Mouse (Mus musculus) megakaryocyte, adult 5-6 weeks (primary cell): Measurements from ENCODE around the gene Tada1. TPM values are rescaled to one million over a fixed set of nuclear protein-coding genes. Genes with fewer than 3 reads are reported as not detected.

Experiments used
- ATAC-seq: 2 replicates; pipeline ENCODE4 v1.8.0; 2016; ENCODE audit warnings: mild to moderate bottlenecking, inconsistent platforms; ENCODE audit not compliant: poor library complexity, severe bottlenecking
- total RNA-seq, 2 experiments: library from RNA; stranded (forward) in 1 of 2; stranded (reverse) in 1 of 2; fragments of 153-499, 151-499 nt in 1 of 2; fragments of 221-1000, 200-1000 nt in 1 of 2; gene quantifications; 2 replicates each; pipeline versions ENCODE4 v1.2.3 to v1.2.4; 2015 to 2017

The Tada1 gene
- total RNA-seq, 2 experiments from 2014 or later: 29.4 to 47.3 TPM

DNA sequence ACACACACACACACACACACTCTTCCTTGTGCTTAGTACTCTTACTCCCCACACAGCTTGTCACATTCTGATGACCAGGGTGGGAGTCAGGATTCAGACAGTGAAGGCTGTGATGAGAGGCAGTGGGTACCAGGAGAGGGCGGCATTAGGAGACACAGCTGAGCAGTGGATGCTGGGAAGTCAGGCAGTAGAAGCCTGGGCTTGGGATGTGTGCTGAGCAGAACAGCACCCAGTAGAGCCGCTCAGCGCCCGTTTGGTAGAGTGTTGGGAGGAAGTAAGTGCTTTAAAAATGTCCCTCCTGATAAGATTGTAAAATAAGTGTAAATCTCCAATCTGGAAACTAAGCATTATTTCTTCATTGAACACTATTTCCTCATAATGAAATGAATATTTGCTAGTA is 3.7 kb downstream of the Tada1 start:
- ATAC-seq: no peak

DNA sequence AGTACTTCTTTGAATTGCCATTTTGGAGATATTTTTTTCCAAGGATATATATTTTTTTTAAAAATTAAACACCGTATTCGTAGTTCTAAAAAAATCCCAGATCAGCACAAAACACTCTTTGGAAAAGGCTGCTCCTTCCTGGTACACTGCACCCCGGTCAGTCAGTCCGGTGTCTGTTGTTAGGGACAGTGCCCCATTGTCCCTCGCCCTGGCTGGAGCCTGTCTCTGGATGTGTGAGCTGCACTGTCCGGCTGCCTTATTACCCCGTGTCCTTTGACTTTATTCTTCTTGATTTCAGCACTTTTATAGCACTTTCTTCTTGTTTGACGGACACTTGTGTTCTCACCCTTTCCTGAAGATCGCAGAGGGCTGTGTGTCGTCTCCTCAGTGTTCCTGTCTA is 5.7 kb downstream of the Tada1 start:
- ATAC-seq: no peak

DNA sequence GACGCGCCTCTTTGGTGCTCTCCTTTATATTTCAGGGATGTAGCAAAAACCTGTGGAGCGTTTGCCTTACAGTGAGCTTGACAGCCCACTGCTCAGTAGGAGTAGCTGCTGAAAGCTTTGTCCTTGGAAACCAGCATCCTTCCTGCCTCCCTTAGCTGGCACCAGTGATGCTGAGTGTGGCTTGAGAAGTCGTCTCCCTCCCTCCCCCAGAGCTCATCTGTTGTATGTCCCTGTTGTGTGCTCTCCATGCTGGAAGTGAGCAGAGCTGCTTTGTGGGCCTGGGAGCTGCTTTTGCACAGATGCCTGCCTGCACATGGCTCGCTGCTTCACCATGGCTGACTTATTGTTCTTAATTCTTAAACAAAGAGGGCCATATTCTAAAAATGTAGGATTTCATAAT is 6.5 kb downstream of the Tada1 start:
- ATAC-seq: no peak

DNA sequence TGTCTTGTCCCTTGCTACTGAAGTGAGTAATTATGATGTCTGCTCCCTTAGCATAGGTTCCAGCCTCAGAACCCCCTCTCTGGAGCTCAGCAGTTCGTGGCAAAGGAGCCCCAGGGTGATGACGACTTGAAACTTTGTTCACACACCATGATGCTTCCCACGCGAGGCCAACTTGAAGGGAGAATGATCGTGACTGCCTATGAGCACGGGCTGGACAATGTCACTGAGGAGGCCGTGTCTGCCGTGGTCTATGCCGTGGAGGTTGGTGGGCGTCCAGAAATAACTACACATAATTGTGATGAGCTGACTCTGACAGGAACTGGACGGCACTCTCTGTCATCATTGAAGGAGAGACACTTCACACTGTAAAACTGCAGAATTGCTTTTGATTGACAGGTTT is 9.6 kb downstream of the Tada1 start:
- ATAC-seq: no peak

DNA sequence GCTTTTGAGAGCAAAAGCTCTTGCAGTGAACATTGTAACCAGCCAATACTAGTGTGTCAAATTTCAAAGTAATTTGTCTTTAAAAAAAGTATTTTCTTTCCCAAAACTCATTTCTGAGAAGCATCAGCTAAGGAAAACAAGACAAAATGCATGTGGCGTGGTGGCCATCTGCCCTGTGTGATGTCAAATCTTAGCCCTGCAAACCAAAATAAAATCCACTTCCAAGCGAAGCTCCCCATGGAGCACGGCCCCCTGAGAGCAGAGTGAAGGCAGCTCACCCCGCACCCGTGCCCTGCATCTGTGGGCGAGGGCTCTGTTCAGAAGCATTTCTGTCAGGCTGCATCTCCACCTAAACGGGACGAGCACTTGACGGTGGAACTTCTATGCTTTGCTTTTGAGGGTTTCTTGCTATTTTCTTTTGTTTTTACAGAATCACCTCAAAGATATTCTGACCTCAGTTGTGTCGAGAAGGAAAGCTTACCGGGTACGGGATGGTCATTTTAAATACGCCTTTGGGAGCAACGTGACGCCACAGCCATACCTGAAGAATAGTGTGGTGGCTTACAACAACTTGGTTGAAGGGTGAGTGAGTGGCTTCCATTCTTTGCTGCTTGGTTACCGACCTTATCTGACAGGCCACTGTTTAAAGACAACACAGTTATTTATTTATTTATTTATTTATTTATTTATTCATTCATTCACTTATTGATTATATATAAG is 10.7 kb downstream of the Tada1 start:
- ATAC-seq: no peak

DNA sequence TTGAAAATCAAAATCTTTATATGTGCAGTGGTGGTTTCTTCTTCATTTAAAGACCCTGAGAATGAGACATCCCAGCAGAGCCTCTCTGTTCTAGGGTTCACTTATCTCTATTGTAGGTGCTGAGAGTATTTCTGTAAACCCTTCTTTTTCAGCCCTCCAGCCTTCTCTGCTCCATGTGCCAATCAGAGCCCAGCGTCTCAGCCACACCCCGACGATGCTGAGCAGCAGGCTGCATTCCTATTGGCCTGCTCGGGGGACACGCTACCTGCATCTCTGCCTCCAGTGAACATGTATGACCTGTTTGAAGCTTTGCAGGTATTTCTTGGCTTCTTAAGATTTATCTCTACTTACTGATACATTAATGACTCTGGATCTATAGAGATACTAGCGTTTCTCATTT is 12.8 kb downstream of the Tada1 start:
- no peak for ATAC-seq

DNA sequence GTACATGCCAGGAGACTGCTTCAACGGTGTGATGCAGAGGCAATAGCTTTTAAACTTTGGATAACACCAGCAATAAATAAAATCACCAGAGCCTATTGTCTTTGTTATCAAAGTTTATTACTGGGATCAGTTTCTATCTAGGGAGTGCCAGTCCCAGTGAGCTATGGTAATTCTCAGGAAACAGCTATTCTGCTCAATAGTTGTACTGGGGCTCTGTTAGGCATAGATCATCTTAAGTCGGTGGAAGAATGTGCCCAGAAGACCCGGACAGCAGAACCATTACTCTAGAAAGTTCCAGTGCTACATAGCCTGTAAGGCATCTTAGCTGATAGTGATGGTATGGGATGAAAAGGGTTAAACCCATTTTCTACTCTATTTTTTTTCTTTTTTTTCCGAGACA is 15.9 kb downstream of the Tada1 start:
- ATAC-seq: no peak

DNA sequence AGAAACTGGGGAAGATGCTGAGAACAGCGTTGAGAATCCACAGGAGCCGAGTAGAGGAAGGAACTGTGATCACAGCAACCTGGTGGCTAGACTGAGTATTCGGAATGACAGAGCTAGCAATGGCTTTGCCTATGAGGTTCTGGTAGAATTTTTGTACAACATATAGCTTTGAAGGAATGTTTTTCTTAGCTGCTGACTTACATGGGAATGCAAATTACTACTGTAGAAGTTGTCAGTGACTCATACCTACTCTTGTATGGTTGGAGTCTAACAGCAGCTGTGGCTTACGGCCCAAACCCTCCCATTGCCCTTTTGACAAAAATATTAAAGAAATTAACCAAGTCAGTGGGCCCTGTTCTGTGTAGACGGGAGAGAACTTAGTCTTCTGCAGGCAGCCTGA is 16.8 kb downstream of the Tada1 start:
- ATAC-seq: no peak

DNA sequence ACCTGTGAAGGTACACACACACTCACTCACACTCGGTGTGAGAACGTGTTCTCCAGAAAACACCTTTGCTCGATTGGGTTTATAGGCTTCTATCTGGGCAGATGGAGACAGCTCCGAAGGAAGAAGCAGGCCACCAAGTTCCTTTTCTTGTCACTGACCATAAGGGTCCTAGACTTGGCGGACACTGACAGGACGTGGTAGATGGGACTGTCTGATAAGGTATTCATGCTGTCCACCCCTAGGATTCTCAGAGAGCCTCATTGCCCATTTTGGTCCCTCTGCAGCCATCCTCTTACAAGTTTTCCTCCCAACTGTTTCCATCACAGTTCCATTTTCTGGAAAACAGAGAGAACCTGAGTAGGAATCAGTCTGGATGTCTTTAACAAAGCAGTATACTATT is 17.5 kb downstream of the Tada1 start:
- no peak for ATAC-seq

DNA sequence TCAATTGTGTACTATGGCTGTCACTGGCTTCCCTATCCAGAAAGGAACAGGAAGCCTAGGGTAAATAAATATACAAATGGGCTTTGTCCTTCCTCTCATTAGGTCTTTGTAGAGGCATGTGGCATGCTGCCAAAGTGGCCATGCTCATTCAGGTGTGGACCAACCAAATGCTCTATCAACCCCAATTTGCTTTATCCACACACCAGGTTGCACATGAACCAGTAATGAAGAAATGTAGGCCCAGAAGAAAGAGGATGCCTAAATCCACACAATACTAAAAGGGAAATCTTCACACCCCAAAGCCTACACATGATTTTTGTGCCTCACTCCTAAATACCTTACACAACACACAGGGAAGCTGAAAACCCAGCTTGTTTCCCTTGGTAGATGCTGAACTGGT is 22.6 kb downstream of the Tada1 start:
- no peak for ATAC-seq

DNA sequence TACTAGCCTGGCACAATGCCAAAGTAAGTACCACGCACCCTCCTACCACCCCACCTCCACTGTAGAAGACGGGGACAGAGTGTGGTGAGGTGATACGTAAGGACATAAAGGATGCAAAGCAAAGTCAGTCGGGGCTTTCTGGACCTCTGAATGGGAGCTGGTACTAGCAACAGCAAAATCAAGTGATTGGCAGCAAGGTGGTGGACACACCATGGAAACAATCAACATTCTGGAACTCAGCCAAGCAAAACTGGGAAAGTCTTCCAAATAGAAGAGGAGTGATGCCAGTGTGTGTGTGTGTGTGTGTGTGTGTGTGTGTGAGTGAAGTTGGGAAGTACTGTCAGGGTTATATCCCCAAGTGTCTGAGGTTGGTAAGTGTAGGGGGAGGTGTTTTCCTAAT is 23.1 kb downstream of the Tada1 start:
- ATAC-seq: no peak

DNA sequence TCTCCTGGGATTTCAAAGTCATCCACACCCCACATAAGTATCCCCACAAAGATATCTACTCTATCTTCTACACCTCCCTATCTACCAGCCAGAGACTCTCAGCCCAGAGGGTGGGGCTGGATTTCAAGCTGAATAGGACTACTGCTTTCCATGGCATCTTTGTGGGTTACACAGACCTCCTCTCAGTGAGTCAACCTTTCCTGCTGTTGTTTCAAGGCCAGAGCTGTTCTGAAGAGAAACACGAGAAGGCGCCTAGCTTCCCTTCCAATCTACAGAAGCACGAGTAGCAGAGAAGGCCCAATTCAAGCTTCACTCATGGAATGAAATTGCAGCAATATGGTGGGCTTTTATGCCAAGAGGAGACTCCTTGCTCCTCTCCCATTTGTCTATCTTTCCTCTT is 24.9 kb downstream of the Tada1 start:
- ATAC-seq: no peak

DNA sequence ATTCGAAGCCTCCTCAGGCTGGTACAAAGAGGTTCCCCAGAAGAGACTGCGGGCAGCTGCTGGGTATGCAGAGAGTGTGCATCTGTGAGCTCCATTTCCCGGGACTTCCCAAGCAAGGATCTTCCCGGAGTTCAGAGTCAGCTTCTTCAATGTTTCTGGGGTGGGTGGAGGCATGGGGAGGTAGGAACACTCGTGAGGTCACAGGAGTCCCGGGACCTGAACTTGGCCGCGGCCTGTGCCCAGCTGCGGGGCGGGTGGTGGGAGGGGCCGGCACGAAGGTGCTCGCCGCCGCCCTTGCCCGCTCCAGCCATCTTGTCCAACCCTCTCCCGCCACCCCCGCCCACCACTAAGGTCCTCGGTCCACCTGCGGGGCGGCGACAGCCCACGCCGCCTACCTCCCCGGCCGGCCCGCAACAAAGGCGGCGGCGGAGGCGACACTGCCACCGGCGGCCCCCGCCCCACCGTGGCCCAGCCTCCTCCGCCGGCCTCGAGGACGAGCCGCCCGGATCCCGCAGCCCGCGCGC is 30.3 kb downstream of the Tada1 start:
- peak; percentile 65 for ATAC-seq

DNA sequence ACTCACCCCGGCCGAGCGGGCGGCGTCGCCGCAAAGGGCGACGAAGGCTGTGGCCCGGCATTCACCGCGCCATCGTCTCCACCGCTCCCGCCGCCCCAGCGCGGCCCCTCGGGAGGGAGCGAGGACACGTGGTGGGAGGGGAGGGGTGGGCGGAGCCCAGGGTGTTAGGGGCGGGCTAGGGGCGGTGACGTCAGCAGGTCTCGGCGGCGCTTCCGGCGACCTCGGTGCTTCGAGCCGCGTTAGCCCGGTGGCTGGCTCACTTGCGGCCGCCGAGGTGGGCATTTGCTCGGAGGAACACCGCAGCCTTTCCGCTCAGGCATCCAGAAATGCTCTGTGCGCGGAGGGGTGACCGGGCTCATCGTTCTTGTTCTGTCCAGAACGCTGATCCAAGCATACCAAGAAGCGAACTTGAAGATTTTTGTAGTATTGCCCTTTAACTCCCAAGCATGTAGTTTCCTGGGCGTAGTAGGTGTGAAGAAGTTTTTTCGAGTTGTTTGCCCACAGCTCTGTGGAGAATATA is 30.9 kb downstream of the Tada1 start, which contains the start of gene Pogk:
Gene Pogk (minus strand): TSS at position 163 of the 520 bp plus-strand sequence.
- peak; percentile 90 for ATAC-seq

DNA sequence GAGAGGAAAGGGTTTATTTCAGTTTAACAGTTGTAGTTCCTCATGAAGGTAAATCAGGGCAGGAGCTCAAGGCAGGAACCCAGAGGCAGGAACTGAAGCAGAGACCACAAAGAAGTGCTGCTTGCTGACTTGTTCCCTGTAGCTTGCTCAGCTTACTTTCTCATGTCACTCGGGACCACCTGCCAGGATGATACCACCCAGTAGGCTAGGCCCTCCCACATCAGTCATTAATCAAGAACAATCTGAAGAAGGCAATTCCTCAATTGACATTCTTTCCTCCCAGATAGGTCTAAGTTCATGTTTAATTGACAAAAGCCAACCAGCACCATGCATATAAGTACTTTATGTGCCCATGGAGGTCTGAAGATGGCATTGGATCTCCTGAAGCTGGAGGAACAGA is 32.6 kb downstream of the Tada1 start:
- no peak for ATAC-seq

DNA sequence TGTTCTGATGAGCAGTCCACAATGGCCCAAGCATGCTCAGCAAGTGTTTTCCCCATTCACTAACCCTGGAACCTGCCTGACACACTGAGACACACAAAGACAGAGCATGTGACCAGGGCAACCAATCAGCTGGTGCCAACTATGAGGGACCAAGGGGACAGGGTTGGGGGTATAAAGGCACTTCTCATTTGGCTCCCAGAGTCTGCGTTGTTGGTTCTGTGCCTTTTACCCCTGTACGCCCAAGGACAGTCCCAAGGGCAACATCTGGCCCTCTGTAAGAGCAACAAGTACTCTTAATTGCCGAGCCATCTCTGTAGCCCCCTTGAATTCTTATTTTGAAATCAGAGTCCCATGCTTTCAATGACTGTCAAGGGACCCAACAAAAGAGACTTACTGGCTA is 33.4 kb downstream of the Tada1 start:
- ATAC-seq: no peak

DNA sequence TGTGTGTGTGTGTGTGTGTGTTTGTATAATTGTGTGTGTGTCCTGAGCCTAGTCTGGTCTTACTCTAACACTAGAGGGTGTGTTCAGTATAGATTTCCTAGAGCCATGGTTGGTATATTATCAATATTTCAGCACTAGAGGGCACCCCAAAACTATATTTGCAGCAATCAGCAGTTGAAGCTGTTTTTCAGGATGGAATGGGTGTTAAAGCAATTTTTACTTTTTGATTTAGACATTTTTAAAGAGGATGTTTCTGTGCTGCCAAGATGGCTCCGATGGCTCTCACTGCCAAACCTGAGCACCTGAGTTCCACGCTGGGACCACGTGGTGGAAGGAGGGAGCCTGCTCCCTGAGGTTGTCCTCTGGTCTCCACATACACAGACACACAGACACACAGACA is 50.2 kb downstream of the Tada1 start:
- peak; percentile 69 for ATAC-seq

DNA sequence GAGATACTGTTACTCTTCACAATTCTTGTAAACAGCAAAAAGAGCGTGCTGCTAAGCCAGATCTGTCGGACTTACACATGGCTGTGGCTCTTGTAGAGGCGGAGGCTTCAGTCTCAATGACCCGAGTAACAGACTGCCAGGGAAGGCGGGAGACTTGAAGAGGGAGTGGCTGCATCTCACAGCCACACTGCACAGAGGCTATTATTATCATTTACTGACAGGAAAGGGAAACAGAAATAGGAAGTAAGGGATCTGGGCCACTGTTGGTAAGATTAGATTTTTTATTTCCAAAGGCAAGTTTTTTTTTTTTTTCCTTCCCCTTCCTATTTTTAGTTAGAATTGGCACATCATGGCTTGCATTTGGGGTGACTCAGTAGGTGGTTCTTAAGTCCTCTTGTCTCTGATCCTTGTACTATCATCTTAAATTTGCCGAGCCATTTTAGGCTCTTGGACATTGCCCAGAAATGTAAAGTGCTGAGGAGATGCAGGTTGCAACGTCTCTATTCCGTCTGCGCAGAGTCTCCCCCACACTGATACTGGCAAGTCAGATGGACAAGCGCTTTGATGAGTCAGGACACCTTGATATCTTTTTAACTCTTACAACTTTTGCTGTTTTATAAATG is 51.0 kb downstream of the Tada1 start:
- peak; percentile 90 for ATAC-seq

DNA sequence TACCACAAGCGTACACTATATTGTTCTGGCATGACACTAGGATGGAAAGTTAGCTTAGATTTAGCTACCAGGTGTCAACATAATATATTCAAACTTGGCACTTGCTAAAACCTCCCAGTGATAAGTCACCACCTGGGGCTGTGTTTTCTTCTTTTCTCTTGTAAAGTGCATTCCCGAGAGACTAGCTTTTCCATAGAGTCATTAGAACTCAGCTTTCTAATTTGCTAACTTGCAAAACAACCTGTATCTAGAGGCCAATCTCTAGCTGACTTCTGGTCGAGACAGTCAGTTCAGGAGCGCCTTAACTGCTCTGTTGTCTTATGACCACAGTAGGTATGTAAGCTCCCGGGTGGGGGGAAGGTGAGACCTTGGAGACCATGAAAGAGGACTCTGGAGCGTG is 60.5 kb downstream of the Tada1 start:
- no peak for ATAC-seq

DNA sequence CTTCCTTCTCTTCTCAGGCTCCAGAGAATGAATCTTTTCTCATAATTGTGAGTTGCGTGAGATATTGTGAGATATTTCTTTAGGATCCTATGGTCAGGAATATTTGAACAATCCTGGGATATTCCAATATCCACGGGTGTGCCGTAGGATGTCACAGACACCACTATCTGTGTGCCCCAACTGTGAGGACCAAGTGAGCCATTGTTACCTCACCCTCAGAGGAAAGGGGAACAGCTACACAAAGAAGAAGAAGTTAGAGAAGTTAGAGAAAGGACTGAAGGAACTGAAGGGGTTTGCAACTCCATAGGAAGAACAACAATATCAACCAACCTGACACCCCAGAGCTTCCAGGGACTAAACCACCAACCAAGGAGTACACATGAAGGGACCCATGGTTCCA is 63.1 kb downstream of the Tada1 start:
- ATAC-seq: peak; percentile 90
